Mouse (Mus musculus): Measurements from ENCODE around the gene Antxr2. TPM values are rescaled to one million over a fixed set of nuclear protein-coding genes. Genes with fewer than 3 reads are reported as not detected.

Gene Antxr2
- 1 to 10 TPM; 4.5 to 8.2 (median 6.0) TPM for total RNA-seq (2022)

DNA sequence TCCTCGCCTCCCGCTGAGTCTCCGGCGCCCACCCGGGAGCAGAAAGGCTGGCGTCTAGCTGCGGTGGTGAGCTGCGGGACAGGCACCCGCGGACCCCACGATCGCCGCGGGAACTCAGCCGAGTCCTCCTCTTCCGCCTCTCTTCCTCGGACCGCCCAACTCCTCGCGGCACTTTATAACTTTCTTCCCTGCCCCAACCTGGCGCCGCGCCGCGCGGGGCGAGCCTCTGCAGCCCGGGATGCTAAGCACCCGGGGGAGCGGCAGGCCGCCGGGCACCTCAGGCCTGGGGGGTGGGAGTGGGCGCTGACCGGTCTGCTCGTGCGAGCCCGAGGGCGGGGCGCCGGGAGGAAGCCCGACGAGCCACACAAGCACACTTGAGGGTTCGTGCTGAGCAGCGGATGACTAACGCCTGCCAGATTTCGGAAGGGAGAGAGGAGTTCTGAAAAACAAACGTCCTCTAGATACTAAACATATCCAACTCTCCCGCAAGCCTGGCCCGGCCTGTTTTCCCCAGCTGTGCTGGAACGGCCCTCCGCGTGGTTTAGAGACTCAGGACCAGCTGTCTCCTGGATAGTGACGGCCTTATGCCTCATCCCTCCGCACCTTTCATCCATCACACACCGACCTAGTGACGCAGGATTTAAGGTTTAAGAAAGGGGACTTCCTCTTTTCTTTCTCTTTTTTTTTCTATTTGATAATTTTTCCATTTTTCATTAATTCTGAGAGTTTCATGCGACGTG lies at the start of gene Antxr2:
Gene Antxr2, minus strand, starts transcription at position 142 of the 740 bp plus-strand sequence.
- DNase-seq (ENCODE audit: low spot score in 2 of 2): peak; percentile 48 to 64

DNA sequence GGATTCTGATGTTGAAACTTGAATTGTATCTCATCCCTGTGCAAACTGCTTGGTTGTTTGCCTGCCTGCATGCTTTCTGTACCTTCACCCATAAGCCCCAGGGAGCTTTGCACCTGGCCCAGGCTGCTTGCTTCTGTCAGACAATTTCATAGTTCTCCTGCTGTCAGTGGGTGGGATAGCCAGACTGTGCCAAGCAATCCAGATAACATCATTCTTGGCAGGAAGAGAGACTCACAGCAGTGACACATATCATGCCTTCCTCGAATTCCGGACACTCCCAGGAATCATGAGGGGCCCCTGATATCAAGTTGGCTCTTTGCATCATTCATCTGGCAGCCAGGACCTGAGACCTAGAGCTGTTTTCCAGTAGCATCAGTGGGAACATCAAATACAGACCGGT lies 45.8 kb upstream of the Antxr2 start:
- DNase-seq (ENCODE audit: low spot score in 2 of 2): no peak

DNA sequence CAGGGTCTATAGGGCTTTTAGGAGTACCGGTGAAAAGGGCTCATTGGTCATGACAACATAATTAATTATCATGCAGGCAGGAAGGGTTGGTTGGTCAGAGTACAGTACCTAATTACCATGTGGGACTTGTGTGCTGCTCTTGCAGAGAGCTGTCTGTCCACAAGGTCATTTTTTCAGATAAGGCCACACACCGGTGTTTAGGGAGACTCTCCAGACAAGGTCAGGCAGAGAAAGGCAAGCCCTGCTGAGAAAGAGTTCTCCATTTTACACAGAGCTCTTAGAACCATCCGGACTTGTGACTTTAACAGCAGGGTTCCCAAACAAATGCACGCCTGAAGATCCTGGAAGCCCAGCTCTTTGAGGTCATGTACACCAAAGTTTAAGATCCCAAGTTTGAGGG lies 38.3 kb upstream of the Antxr2 start:
- no peak for DNase-seq (ENCODE audit: low spot score in 2 of 2)

DNA sequence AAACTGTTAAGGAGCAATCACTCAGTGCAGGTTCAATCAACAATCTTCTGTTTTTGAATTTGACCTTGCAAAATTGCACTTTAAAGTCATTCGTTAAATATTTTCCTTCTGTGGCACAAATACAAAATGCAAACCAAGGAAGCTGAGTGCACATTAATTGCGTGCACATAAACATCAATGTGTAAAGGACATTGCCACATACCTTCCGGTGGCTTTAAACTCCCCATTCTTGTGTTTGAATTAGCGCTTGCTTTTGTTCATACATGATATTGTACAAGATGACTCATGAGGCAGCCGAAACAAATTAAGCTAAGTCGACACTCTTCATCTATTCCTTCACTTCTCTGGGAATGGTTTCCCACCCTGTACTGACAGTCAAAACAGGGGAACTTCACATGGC lies 24.4 kb upstream of the Antxr2 start:
- DNase-seq (ENCODE audit: low spot score in 2 of 2): no peak

DNA sequence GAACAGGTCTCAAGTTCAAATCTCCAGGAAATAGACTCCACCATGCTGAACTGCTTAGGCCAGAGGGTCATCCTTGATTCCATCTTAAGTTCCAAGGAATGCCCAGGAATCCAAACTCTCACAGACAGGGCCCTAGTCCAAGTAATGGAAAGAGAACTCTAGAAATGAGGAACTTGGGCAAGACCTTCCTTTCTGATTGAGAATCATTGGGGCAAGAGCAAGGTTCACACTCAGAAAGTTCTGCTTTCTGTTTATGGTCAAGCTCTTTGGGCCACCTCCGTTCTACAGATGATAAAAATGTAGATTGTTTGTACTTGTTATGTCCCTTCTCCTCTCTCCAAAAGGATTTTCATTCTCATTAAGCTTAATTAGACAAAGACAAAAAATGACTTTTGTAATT lies 24.0 kb upstream of the Antxr2 start:
- no peak for DNase-seq (ENCODE audit: low spot score in 2 of 2)

DNA sequence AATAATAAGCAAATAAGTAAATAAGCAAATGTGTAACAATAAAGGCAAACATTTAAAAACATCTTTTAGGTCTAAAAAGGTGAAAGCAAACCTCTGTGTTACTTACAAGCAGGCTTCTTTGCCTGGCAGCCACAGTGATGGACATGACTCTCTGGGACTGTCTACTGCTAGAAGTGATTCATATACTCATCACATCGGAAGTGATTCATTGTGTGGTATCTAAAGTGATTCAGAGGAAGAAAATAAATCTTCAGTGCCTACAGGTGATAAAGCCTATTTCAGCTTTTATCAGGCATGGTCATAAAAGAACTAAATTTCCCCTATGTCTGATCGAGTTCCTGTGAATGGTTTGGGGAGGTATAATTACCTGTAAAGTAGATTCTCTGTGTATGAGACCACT lies 4.1 kb upstream of the Antxr2 start:
- no peak for DNase-seq (ENCODE audit: low spot score in 2 of 2)

DNA sequence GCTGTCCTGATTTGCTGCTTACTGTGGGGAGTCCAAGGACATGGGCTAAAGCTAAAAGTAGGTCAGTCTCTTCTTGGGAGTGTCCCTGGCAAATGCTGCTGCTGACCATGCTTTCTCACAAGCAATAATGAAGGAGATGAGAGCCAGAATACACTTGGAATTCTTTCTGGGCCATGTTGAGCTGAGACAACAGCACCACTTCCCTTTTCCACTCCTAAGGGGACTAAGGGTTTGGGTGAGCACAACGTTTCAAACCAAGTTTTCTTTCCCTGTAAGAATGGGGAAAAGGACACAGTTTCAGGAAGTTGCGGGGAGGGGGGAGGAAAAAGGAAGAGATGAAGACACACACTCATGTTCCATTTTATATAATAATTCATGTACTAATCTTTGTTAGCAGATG lies 3.4 kb upstream of the Antxr2 start:
- DNase-seq (ENCODE audit: low spot score in 2 of 2): no peak

DNA sequence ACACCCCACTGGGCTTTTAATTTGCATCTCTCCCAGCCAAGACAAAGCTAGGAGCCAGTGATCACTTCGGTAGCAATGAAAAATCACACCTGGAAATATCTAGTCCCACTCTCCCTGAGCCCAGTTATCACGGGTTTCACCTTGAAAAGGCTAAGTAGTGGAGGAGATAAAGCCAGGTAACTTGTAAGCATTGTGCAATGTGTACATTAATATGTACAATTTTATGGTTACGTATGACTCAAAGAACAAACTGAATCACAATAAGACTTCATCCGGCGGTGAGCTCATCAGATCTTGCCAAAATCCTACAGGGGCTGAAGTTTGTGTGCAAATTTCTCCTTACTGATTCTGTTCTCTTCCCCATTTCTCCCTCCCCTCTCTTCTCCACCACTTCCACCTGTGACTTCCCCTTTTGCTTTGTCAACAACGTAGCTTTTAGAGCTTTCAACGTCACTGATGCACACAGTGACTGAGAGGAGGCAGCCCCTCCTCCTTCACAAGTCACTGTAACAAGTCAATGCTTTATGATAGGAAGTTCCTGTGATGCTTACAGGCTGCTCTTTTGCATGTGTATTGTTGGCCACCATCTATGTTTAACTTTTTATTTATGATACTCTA lies 2.1 kb upstream of the Antxr2 start:
- no peak for DNase-seq (ENCODE audit: low spot score in 2 of 2)

DNA sequence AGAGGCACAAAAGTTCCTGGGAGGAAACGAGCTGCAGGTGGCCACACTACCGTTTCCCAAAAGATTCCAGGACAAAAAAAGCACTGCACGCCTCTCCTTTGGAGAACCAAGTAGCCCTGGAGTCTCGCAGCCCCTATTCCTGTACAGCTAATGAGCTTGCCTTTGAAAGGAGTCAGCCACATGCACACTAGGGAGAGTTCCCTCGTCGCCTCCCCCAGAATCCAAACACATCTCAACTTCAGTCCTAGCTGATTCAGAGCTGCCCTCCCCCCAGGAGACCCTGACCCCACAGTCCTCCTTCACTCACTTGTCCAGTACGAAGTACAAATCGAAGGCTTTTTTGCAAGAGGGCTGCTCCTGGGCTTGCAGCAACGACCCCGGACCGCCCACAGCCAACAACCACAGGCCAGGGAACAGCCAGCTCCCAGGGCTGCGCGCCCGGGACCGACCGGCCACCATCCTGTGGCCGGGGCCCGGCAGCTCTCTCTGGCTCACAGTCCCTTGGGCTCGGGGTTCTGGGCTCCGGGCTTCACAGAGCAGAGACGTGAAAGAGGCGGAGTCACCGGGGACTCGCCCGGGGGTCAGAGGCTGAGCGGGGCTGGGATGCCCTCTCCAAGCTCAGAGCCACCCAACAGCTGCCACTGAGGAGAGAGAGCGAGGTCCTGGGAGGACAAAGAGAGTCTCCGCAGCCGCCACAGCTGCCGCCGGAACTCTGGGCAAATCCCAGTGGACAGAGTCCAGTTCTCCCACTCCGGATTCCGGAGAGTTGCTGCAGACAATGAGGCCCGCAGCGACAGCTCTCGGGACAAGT lies 547 bp downstream of the Antxr2 start:
- peak in 1 of 2 experiments; percentile 35 for DNase-seq (ENCODE audit: low spot score in 2 of 2)

DNA sequence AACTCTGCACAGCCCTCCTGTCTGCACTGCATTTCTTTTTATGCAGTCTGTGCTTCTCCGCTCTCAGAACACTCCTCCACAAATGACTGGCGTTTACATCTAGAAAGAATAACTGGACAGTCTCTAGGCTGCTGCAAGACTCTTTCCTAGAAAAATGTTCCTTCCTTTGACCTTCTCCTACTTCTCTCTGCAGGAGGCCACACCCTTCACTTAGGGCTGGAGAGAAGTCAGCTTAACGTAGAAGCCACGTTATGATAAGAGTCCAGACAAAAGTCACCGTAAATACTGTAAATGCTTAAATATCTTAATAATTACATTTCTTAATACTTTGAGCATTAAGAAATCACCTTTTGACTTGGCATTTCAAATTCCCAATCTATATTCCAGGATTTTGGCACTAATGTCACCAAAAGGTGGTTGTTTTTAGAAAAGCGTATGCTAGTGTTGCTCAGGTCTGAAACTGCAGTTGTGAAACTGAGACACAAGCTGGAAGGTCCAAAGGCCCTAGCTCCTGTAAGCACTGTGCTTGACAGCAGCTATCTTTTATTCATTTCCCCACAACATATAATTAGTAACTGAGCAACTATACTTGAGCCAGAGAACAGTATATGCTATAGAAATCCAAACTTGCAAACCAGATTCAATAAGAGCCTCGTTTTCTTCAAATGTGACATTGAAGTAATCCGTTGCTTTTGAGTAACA lies 3.0 kb downstream of the Antxr2 start:
- no peak for DNase-seq (ENCODE audit: low spot score in 2 of 2)

DNA sequence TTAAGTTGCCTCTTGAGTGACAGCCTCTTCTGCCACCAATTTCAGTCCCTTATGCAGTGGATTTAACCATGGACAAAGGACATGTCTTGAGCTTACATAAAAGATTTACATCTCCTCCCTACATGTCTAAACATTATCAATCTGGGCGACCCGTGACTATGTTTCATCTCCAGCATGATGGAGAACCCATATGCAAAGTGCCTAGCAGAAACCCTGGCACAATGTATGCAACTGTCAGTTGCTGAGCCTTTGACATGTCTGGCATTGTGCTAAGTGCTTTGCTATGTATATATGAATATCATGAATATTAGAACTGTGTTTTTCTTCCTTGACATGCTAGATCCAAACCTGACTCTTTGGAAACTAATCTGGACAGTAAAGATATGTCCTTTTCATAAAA lies 4.9 kb downstream of the Antxr2 start:
- no peak for DNase-seq (ENCODE audit: low spot score in 2 of 2)

DNA sequence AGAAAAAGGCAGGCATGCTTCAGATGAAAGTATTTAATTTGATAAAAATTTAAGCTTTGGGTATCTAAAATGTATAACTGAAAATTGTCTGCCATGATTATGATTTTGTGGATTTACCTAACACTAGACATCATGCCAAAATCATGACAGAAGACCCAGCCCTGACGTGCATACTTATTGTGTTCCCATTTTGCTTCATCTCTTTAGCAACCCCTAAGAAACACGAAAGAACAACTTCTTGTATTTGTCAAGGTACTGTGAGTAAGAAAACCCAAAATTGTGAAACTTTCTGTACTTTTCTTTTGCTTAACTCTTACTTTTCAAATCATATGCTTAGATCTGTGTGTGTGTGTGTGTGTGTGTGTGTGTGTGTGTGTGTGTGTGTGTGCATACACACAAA lies 6.3 kb downstream of the Antxr2 start:
- no peak for DNase-seq (ENCODE audit: low spot score in 2 of 2)

DNA sequence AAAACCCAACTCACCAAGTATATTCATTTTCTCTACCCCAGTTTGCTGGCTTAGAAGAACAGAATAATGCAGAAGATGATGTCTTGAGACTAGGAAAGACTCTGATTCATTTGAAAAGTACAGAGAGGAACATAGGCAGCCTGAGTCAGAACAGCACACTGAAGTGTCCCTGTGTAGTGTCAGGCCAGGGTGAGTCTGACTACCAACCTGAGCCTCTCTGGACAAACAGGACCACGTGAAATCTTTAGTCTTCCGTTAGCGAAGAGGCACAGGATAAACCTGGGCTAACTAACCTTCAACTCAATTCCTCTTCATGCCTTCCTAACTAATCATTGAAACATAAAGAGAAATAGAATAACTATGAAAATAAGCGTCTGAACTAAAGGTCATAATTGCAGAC lies 9.3 kb downstream of the Antxr2 start:
- no peak for DNase-seq (ENCODE audit: low spot score in 2 of 2)

DNA sequence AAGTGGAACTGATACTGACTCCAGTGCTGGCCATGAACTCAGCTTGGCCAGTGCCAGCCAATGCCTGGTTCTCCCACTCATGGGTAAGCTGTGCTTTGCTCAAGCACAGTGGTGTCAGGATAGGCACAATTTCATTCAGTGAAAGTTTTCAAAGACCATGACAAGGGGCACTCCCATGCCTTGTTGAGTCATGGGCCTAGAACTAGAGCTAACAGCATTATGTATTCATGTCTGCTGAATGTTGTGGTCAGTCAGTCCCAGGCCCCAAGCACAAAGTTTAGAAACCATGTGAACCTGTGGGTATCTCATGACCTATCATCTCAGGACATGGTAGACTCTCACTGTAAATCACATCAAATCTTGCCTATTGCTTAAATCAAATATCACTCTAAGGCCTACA lies 10.2 kb downstream of the Antxr2 start:
- DNase-seq (ENCODE audit: low spot score in 2 of 2): no peak

DNA sequence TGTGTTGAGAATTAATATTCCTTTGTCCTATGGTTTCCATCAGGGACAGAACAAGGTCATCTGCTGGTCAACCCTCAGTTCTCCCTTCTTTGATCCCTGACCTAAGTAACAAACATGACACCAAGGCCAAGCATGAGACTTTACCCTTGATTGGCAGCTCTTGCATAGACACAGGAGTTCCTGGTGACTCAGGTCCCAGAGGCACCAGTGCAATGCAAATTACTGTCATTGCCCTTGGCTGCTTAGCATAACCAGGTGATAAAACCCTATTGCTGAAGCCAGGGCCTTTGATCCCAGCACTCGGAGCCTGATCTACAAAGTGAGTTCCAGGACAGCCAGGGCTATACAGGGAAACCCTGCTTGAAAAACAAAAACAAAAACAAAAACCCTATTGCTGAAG lies 11.4 kb downstream of the Antxr2 start:
- DNase-seq (ENCODE audit: low spot score in 2 of 2): no peak

DNA sequence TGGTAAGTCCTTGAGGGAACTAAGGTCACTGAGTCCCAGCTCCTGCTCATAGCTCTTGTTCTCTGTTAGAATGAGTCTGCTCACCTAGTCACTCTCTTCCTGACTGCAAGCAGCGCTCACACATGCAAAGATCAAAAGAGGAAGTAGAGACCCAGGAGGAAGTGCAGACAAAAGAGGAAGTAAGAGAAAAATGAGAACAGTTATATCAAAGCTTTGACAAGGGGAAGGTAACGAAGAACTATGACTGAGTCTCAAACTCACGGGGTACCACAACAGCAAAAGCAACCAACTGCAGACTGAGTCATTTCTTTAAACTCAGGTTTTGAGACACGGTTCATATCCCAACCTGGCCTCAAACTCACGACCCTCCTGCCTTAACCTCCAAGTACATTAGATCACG lies 12.7 kb downstream of the Antxr2 start:
- DNase-seq (ENCODE audit: low spot score in 2 of 2): no peak

DNA sequence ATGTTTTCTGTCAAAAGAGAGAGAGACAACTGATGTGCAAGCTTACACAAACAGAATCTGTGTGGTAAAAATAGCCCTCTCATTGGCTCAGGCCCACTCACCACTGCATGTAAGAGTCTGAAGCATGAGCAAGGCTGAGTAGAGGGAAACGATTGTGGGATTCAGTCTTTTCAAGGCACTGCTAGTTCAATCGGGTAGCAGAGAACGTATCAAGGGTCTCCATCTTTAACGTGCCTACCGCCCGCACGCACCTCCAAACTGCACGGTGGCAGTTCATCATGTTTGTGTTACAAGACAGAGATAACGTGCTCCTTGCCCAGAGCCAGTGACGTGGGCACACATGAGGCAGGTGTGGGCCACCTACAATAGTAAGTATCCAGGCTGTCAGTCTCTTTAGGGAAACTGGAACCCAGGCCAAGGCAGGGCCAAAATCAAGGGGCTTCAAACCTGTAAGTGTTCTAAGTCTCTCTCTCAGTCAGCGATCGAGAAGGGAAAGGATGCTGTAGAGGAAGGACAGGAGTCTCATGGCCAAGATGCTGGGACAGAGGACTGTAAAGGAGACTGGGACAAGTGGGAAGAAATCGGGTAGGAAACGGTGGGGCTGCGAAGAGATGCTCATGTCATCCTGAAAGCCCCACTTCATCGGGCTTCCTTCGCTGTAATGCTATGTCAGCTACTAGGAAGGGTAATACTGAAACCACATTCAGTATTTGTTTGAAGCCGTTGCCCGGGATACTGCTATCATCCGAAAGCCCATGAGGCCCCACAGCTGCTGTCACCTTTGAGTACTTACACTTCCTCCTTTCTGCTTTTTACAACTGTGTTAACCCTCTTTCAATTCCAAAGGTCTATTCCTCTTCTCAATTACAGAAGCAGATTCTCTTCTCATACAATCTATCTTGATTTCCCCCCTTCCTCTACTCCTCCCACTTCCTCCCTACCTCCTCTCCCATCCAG lies 14.3 kb downstream of the Antxr2 start:
- no peak for DNase-seq (ENCODE audit: low spot score in 2 of 2)

DNA sequence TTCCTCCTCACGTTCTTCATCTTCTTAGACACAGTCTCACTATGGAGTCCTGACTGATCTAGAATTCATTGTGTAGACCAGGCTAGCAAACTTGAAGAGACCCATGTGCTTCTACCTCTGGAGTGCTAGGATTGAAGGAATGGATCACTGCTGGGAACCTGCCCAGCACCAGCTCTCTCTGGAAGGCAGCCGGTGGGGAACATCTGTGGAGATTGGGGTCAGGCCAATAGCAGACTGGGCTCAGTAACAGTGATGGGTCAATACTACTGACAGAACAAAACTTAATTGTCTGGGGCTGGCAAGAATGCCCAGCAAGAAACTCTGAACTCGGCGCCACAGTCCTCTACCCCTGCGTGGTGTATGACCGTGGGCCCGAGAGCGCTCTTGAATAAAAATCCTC lies 25.1 kb downstream of the Antxr2 start:
- DNase-seq (ENCODE audit: low spot score in 2 of 2): no peak

DNA sequence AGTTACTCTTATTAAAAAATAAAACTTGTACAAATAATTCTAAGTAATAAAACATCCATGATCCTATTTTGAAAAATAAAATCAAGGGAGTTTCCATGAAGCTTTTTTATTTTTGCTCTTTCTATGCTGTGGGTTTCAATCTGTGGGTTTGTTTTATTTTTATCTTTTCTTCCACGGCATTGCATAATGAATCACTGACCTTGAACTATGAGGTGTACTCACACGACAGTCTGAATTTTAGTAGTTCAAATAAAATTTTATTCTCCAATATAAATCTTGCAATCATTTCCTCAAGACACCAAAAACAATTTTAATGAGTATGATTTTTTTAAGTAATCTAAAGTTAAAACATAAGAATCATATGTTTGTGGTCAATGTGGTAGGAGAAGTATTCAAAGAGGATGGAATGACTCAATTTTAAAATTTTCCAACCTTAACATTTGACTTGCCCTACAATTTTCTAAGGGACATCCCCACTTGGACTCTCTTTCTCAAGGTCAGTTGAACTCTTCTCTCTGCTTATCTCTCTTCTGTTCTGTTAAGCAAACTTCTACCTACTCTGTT lies 31.5 kb downstream of the Antxr2 start:
- DNase-seq (ENCODE audit: low spot score in 2 of 2): no peak

DNA sequence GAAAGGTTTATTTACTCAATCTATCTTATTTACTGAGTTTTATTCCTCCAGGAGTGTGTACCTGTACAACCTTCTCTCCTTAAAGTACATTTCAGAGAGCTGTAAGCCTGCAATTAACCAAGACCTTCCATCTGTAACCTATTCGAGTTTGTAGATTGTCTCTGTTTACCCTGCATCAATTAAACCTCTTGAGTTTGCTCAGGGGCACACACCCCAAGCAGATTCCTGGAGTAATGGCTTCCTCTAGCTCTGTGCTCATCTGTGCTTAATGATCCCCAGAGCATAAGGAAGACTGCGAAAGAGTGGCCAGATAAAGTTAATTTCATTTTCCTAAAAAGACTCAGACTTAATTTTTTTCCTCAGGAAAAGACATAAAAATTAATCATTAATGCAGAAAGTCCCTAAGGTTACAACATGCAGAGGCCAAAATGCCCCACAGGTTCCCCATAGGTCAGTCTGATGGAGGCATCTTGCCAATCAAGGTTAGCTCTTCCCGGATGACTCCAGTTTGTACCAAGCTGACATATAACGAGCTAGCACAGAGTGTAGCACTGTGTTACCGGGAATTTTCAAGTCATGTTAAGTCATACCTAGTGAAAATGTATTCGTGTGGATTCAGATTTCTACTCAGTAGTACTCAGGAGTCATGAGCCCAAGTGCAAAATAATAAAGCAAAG lies 34.2 kb downstream of the Antxr2 start:
- no peak for DNase-seq (ENCODE audit: low spot score in 2 of 2)

All from gastrocnemius, adult 8-10 months (tissue).